Mouse (Mus musculus): ENCODE results near the gene Btbd18. TPM values are rescaled to one million over a fixed set of nuclear protein-coding genes. Genes with fewer than 3 reads are reported as not detected.

Btbd18 gene
- total and polyA plus RNA-seq, 3 experiments, result 0.04 to 0.24 TPM; not detected in 1

- H3K9ac ChIP-seq (ENCODE audit: insufficient read depth, low read depth), result peak overlapping the region; percentile 81
- peak overlapping the region; percentile 76 to 90 (median 77) for H3K4me3 ChIP-seq (replicated peaks in 1 of 3; ENCODE audit: low read depth in 2 of 3, low read length in 2 of 3, poor library complexity in 1 of 3)
- H3K4me1 ChIP-seq (ENCODE audit: control insufficient read depth in 1 of 2, insufficient read depth in 2 of 2), result peaks cover 0 to 22% of the 10 kb centered on the region in 2 experiments; a peak in 3 of 4 replicates
- DNase-seq (ENCODE audit: extremely low read depth), result peak; percentile 95
- H3K4me2 ChIP-seq (ENCODE audit: insufficient read depth, low read depth, poor library complexity, severe bottlenecking), result peak overlapping the region; percentile 85
- H3K9me3 ChIP-seq (replicated peaks; ENCODE audit: low read length), result no peaks in the 10 kb centered on the region
- H3K79me2 ChIP-seq (replicated peaks; ENCODE audit: control insufficient read depth, extremely low read depth, insufficient read depth, poor library complexity, severe bottlenecking), result peaks cover 25% of the 10 kb centered on the region
- H3K27ac ChIP-seq (ENCODE audit: insufficient read depth, low read depth), result peak overlapping the region; percentile 99
- H3K27me3 ChIP-seq (replicated peaks), result no peaks in the 10 kb centered on the region
- in situ Hi-C loops (cut with MboI; ENCODE audit: low pct_ligation_motif_present, low pct_unique_long_range_greater_than_20kb, low sequenced_read_pairs) (no loop called here), dilution Hi-C loops (cut with MboI; ENCODE audit: extremely low pct_ligation_motif_present, extremely low pct_unique_long_range_greater_than_20kb, low sequenced_read_pairs) (no loop called here)
- peaks cover 2 to 8% of the 10 kb centered on the region in 2 experiments for H3K36me3 ChIP-seq (replicated peaks in 1 of 2; ENCODE audit: control insufficient read depth in 1 of 2, insufficient read depth in 1 of 2, low read length in 1 of 2)
- TF ChIP-seq RAD21 (IDR thresholded peaks at IDR 0.05; ENCODE audit: low read depth, low read length) (no peak), TBP (conservative IDR thresholded peaks at IDR 0.05; ENCODE audit: low read depth, low read length) (peak; percentile 80), ZKSCAN1 (IDR thresholded peaks at IDR 0.05; ENCODE audit: borderline replicate concordance, low read depth, low read length) (peak; percentile 55; the same call in 1 of the 2 replicates), JUND (conservative IDR thresholded peaks at IDR 0.05; ENCODE audit: low read depth, low read length) (0 out of 2 replicates have a peak, but pooled peaks have one; percentile 11), POLR2A (IDR thresholded peaks at IDR 0.05; ENCODE audit: low read depth, low read length) (peak; percentile 21; the same call in 1 of the 2 replicates), MXI1 (IDR thresholded peaks at IDR 0.05; ENCODE audit: low read depth, low read length) (peak; percentile 40; the same call in 1 of the 2 replicates), UBTF (IDR thresholded peaks at IDR 0.05; ENCODE audit: low read depth, low read length) (peak; percentile 96; the same call in 1 of the 2 replicates), IRF4 (IDR thresholded peaks at IDR 0.05; ENCODE audit: low read depth, low read length) (peak; percentile 14; the same call in 1 of the 2 replicates), TCF12 (IDR thresholded peaks at IDR 0.05; ENCODE audit: low read depth, low read length) (peak; percentile 10; the same call in 1 of the 2 replicates), JUN (IDR thresholded peaks at IDR 0.05; ENCODE audit: insufficient read depth, low read depth, low read length) (no peak), ELF1 (IDR thresholded peaks at IDR 0.05; ENCODE audit: low read depth, low read length) (peak; percentile 80), E2F4 (IDR thresholded peaks at IDR 0.05; ENCODE audit: insufficient replicate concordance, low read depth, low read length) (0 out of 2 replicates have a peak, but pooled peaks have one; percentile 16), MEF2A (IDR thresholded peaks at IDR 0.05; ENCODE audit: borderline replicate concordance, low read depth, low read length) (peak; percentile 34), CHD1 (IDR thresholded peaks at IDR 0.05; ENCODE audit: low read depth, low read length) (peak; percentile 97), KAT2A (IDR thresholded peaks at IDR 0.05; ENCODE audit: insufficient replicate concordance, low read length) (peak; percentile 20; the same call in 1 of the 2 replicates), ZMIZ1 (IDR thresholded peaks at IDR 0.05; ENCODE audit: low read depth, low read length) (no peak), MYC (IDR thresholded peaks at IDR 0.05; ENCODE audit: low read depth, low read length) (peak; percentile 65; the same call in 1 of the 2 replicates), SIN3A (IDR thresholded peaks at IDR 0.05; ENCODE audit: low read length) (peak; percentile 51), NELFE (IDR thresholded peaks at IDR 0.05; ENCODE audit: low read depth, low read length) (no peak; the same call in 1 of the 2 replicates), EP300 (IDR thresholded peaks at IDR 0.05; ENCODE audit: low read length) (no peak), GABPA (IDR thresholded peaks at IDR 0.05; ENCODE audit: insufficient replicate concordance, low read depth, low read length) (no peak), ZNF384 (IDR thresholded peaks at IDR 0.05; ENCODE audit: low read depth, low read length) (peak; percentile 100), CTCF (conservative IDR thresholded peaks at IDR 0.05 in 1 of 2, IDR thresholded peaks at IDR 0.05 in 1 of 2; ENCODE audit: low read depth in 2 of 2, low read length in 2 of 2) (no peak), MAX (IDR thresholded peaks at IDR 0.05; ENCODE audit: low read length) (peak; percentile 54), POLR2AphosphoS2 (IDR thresholded peaks at IDR 0.05; ENCODE audit: low read depth, low read length) (no peak), HCFC1 (IDR thresholded peaks at IDR 0.05; ENCODE audit: low read depth, low read length) (peak; percentile 84), CHD2 (IDR thresholded peaks at IDR 0.05; ENCODE audit: low read length) (peak; percentile 13; the same call in 1 of the 2 replicates)
Observed at GRCm38 (mm10) chr2:84715562-84716361, 56.9 kb downstream of the Btbd18 start.

Data from CH12.LX (cell line).